Mouse (Mus musculus) kidney, postnatal 4 days (tissue): ENCODE results near the gene Tomm40.

Experiments
- DNase-seq, 2 experiments: peaks; one replicate each; pipeline ENCODE4 v3.0.0; 2021; ENCODE audit warnings: mixed read lengths in 2 of 2

Tomm40 gene

GRCm38 (mm10) chr7:19744590-19745385 is 29.6 kb upstream of the Tomm40 start:
- peak; percentile 48 to 69 for DNase-seq

DNA sequence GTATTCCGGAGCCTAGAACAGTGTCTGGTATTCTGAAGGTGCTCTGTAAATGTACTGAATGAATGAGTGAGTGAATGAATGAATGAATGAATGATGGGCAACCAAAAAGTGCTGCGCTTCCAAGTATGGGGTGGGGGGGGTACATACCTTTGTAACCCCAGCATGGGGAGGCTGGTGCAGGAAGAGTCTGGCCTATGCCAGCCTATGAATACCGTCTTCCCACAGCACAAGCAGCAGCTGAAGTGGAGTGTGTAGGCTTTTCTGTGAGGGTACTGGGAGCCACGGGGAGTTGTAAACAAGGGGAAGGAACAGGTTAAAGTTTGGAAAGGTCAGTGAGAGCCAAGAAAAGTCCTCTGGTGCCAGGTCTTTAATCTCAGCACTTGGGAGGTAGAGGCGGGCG is 28.6 kb upstream of the Tomm40 start:
- DNase-seq: no peak

GRCm38 (mm10) chr7:19742468-19742867 is 27.2 kb upstream of the Tomm40 start:
- DNase-seq: no peak

GRCm38 (mm10) chr7:19741329-19742031 is 26.2 kb upstream of the Tomm40 start:
- peak; percentile 75 to 83 for DNase-seq

- peak; percentile 51 to 61 for DNase-seq
Measured at GRCm38 (mm10) chr7:19740269-19740668, 25.0 kb upstream of the Tomm40 start.

DNA sequence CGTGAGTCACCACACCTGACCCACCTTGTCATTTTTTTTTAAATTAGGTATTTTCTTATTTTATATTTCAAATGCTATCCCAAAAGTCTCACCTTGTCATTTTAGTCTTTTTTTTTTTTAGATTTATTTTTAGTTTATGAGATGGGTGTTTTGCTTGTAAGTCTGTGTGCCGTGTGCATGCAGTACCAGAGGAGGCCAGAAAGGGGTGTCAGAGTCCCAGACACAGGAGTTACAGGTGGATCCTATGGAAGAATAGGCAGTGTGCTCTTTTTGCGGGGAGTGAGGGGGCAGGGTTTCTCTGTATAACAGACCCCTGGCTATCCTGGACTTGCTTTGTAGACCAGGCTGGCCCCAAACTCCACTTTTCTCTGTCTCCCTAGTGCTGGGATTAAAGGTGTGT is 23.5 kb upstream of the Tomm40 start:
- peak in 1 of 2 experiments; percentile 43 for DNase-seq

DNA sequence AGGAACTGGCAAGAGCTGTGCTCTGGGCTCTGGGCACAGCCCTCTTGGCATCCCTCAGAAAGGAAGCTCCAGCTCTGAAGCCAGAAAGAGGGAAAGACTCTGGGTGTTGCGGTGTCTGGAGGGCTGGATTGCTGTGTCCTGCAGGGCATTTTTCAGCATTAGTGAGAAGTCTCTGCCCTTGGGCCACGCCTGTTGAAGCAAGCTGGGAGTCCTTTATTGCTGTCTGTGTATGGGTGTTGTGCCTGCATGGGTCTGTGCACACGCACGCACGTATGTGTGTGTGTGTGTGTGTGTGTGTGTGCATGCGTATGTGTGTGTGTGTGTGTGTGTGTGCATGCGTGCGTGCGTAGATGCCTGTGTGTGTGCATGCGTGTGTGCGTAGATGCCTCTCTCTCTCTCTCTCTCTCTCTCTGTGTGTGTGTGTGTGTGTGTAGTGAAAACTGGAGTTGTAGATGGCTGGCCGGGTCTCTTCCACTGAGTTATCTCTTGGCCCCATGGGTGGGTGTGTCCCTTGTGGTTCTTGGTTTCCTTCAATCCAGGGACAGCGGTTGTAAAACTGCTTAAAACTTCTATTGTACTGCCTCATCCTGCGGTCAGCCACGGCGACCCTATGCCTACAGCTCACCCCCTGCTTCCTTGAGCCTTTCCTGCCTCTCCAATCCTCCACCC is 21.3 kb upstream of the Tomm40 start:
- DNase-seq: peak in 1 of 2 experiments; percentile 15

- no peak for DNase-seq
Measured at GRCm38 (mm10) chr7:19734178-19734666, 19.0 kb upstream of the Tomm40 start.

GRCm38 (mm10) chr7:19726541-19726940 is 11.3 kb upstream of the Tomm40 start:
- DNase-seq: peak in 1 of 2 experiments; percentile 27

GRCm38 (mm10) chr7:19724167-19724566 is 8.9 kb upstream of the Tomm40 start:
- DNase-seq: no peak

DNA sequence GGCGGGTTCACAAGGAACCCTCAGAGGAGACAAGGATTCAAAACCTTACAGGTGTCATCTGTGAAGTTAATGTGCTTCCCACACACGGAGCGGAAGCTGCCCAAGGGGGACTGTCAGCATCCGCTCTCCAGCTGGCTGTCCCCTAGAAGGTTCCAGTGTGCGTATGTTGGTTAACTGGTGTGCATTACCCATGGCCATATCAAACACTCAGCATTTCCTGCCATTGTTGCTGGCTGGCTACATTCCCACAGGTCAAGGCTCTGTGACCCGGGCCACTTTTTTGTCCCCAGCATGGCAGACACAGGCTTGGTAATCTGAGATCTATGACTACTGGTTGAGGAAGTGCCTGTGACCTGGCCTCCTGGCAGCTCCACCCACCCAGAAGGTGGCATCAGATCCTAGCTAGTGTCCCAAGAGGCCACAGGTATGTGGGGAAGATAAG is 7.5 kb upstream of the Tomm40 start:
- DNase-seq: peak; percentile 68 to 77

DNA sequence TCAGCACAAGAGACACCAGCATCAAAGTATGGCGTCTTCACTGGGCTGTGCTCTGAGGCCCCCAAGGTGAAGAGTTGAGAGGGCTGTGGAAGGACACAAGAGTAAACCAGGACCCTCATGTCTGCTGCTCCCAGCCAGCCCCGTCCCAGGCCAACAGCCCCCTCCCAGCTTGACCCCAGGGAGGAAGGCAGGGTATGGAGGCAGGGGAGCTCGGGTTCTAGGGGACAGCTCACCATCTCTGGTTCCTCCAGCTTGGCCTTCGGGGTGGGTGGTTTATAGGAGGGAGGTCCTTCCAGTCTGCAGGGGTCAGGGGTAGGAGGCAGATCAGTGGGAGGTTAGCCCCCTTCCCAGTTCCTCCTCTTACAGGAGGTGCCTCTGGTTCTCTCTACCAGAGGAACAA is 4.0 kb upstream of the Tomm40 start:
- no peak for DNase-seq

GRCm38 (mm10) chr7:19718297-19718952 is 3.2 kb upstream of the Tomm40 start:
- DNase-seq: no peak

- no peak for DNase-seq
Measured at GRCm38 (mm10) chr7:19717346-19717745, 2.1 kb upstream of the Tomm40 start.

DNA sequence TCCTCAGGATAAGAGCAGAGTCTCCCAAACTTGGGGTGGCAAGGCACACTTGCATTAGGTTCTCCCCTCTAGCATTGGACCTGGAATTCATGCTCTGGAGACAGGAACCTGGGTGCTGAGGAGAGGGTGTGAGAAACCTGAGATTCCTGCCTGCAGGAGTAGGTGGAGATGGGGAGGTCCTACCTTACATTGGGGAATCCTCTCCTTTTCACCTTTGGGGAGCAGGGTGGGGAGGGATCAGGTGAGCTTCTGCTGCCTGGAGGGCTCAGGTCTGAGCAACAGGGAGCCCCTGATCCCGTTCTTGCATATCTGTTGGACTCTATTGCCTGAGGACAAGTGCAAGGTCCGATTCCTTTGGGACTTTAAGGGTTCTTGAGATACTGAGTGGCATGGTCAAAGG is 1.6 kb upstream of the Tomm40 start:
- no peak for DNase-seq

- DNase-seq: no peak
Measured at GRCm38 (mm10) chr7:19716055-19716682, 931 bp upstream of the Tomm40 start.

DNA sequence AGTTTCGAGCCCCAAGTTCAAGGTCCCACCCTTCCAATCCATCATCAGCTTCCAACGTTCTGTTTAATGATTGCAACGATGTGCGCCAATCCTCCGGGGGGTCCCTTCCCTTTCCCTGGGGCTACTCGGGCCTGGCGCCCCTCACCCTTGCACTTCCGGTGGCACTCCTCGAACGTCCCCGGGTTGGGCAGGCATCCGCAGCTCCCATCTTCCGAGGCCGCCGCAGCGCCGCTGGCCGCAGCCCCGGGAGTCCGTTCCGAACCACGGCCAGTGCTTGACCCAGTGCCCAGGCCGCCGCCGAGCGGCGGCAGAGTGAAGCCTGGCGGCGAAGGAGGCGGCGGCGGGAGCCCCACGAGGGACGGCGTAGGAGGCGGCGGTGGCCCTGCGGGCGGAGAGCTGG is 402 bp downstream of the Tomm40 start:
- DNase-seq: no peak

GRCm38 (mm10) chr7:19713598-19713997 is 1.6 kb downstream of the Tomm40 start:
- DNase-seq: no peak

DNA sequence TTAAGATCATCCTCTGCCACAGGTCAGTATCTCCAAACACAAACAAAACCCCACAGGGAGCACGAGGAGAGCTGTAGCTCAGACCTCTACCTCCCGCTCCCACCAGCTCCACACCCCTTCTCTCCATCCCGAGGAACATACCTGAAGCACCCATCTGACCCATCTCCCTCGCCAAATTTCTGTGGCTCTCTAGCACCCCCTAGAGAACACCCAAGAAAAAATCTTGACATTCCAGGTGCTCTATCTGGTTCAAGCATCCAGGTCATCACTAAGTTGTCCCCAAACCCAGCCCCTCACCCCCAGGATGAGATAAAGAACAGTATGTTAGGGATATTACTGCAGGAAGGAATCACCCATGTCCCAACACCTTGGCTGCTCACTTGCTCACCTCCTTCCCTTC is 2.0 kb downstream of the Tomm40 start:
- no peak for DNase-seq

GRCm38 (mm10) chr7:19712414-19712813 is 2.8 kb downstream of the Tomm40 start:
- DNase-seq: no peak

DNA sequence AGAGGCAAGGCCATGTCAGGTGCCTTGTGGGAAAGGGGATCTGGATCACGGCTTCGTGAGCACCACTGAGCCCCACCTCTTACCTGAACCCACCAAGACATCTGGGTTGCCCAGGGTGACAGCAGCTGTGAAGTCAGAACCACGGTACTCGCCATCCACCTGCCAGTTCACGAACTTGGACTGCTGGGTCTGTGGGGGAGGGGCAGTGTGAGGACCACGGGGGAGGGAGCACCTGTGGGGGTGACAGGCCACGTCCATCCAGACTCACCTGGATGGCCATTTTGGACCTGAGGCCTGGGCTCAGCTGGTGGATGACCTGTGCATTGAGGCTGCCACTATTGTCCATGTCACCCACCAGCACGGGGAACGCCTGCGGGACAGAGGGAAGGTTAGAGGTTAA is 4.6 kb downstream of the Tomm40 start:
- DNase-seq: no peak

GRCm38 (mm10) chr7:19705271-19705670 is 10.0 kb downstream of the Tomm40 start:
- no peak for DNase-seq
